Mouse (Mus musculus): ENCODE measurements at regions not wholly inside any gene's neighbourhood (a gene's known extent, or its start where the extent isn't known, plus 50 kb on each side); places are given as distances from the start of the nearest gene placed in this dataset.

- no peaks in the 10 kb centered on the region for H3K4me1 ChIP-seq
- no peak overlapping the region for H3K9ac ChIP-seq
- ATAC-seq (ENCODE audit: insufficient number of reproducible peaks, low FRiP score, low TSS enrichment, low read depth): no peak
- H3K36me3 ChIP-seq: no peaks in the 10 kb centered on the region
- no peak overlapping the region for H3K27ac ChIP-seq
- no peaks in the 10 kb centered on the region for H3K27me3 ChIP-seq
- no peak overlapping the region for H3K4me2 ChIP-seq
- no peaks in the 10 kb centered on the region for H3K9me3 ChIP-seq
- no peak overlapping the region for H3K4me3 ChIP-seq
- WGBS: 91% methylated on average over 2 of the region's 2 CpGs
These were observed 190.3 kb upstream of the Mad2l1 start for GRCm38 (mm10) chr6:66344848-66345247.

GRCm38 (mm10) chr6:66347356-66347755 lies 187.8 kb upstream of the Mad2l1 start:
- Histone ChIP-seq H3K27ac (no peak overlapping the region), H3K36me3 (no peaks in the 10 kb centered on the region), H3K4me2 (no peak overlapping the region), H3K9me3 (no peaks in the 10 kb centered on the region), H3K4me3 (no peak overlapping the region), H3K4me1 (no peaks in the 10 kb centered on the region), H3K27me3 (no peaks in the 10 kb centered on the region), H3K9ac (no peak overlapping the region)
- 92% methylated on average over 2 of the region's 2 CpGs for WGBS
- ATAC-seq (ENCODE audit: insufficient number of reproducible peaks, low FRiP score, low TSS enrichment, low read depth): no peak

GRCm38 (mm10) chr6:66361130-66361529 lies 174.1 kb upstream of the Mad2l1 start:
- Histone ChIP-seq H3K9ac (no peak overlapping the region), H3K9me3 (no peaks in the 10 kb centered on the region), H3K4me3 (no peak overlapping the region), H3K27ac (no peak overlapping the region), H3K4me1 (no peaks in the 10 kb centered on the region), H3K27me3 (no peaks in the 10 kb centered on the region), H3K4me2 (no peak overlapping the region), H3K36me3 (no peaks in the 10 kb centered on the region)
- ATAC-seq (ENCODE audit: insufficient number of reproducible peaks, low FRiP score, low TSS enrichment, low read depth): no peak
- WGBS: 51% methylated on average over 3 of the region's 3 CpGs

DNA sequence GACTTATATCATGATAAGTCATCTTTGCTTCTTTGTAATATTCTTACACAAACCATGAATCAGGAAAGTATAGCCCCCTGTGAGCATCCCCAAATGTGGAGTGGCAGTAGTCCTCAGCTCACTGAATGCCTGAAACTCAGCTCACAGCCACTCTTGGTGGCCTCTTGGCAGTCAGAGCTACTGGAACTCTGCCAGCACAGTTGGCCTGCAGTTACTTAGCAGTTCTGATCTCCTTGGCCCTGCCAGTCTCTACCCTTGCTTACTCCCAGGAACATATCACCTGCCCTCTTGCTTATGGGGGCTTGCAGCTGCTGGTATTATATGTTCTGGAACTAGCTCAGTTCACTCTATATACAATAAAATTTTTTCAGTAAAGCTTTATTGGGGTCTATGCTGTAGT lies 167.9 kb upstream of the Mad2l1 start:
- H3K27ac ChIP-seq: no peak overlapping the region
- no peak overlapping the region for H3K4me3 ChIP-seq
- H3K27me3 ChIP-seq: no peaks in the 10 kb centered on the region
- H3K36me3 ChIP-seq: no peaks in the 10 kb centered on the region
- no peaks in the 10 kb centered on the region for H3K4me1 ChIP-seq
- no peak overlapping the region for H3K9ac ChIP-seq
- H3K9me3 ChIP-seq: no peaks in the 10 kb centered on the region
- no peak overlapping the region for H3K4me2 ChIP-seq
- ATAC-seq (ENCODE audit: insufficient number of reproducible peaks, low FRiP score, low TSS enrichment, low read depth): no peak

DNA sequence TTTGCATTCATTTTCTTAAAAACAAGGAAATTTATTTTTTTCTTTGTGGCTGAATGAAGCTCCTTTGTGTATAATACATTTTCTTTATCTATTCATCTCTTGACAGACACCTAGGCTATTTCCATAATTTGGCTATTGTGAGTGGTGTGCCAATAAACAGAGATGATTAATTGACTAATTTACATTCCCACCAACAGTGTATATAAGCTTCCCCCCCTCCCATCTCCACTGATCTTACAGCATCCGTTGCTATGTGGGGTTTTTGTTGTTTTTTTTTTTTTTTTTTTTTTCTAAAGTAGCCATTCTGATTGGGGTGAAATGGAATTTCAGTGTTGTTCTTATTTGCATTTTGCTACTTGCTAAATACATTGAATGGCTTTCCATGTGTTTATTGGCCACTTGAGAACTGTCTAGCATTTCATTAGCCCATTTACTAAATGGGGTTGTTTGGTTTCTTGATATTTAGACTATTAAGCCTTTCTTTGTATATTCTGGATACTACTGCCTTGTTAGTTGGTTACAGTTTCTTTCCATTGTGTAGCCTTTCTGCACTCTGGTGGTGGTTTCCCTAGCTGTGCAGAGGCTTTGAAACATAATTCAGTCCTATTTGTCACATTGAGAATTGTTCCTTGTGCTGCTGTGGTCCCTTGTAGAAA lies 153.8 kb upstream of the Mad2l1 start:
- no peaks in the 10 kb centered on the region for H3K36me3 ChIP-seq
- no peak for ATAC-seq (ENCODE audit: insufficient number of reproducible peaks, low FRiP score, low TSS enrichment, low read depth)
- no peak overlapping the region for H3K4me2 ChIP-seq
- no peaks in the 10 kb centered on the region; the same call in 1 of the 2 replicates for H3K4me1 ChIP-seq
- H3K27me3 ChIP-seq: no peaks in the 10 kb centered on the region
- no peak overlapping the region for H3K9ac ChIP-seq
- no peaks in the 10 kb centered on the region for H3K9me3 ChIP-seq
- H3K27ac ChIP-seq: no peak overlapping the region
- no peak overlapping the region for H3K4me3 ChIP-seq
- WGBS: 22% methylated on average over 1 of the region's 1 CpGs

GRCm38 (mm10) chr6:66382347-66383010 lies 152.7 kb upstream of the Mad2l1 start:
- Histone ChIP-seq H3K4me2 (no peak overlapping the region), H3K4me3 (no peak overlapping the region), H3K27ac (0 out of 2 replicates have a peak overlapping the region, but pooled peaks have one; percentile 12), H3K27me3 (no peaks in the 10 kb centered on the region), H3K4me1 (no peaks in the 10 kb centered on the region; the same call in 1 of the 2 replicates), H3K36me3 (no peaks in the 10 kb centered on the region), H3K9me3 (no peaks in the 10 kb centered on the region), H3K9ac (no peak overlapping the region)
- 51% methylated on average over 2 of the region's 2 CpGs for WGBS
- ATAC-seq (ENCODE audit: insufficient number of reproducible peaks, low FRiP score, low TSS enrichment, low read depth): 0 out of 2 replicates have a peak, but pooled peaks have one; percentile 55

- Histone ChIP-seq H3K9ac (no peak overlapping the region), H3K36me3 (no peaks in the 10 kb centered on the region), H3K27ac (no peak overlapping the region), H3K27me3 (no peaks in the 10 kb centered on the region), H3K4me1 (no peaks in the 10 kb centered on the region), H3K9me3 (no peaks in the 10 kb centered on the region), H3K4me2 (no peak overlapping the region), H3K4me3 (no peak overlapping the region)
- ATAC-seq (ENCODE audit: insufficient number of reproducible peaks, low FRiP score, low TSS enrichment, low read depth): no peak
- 95% methylated on average over 4 of the region's 4 CpGs for WGBS
These were observed 140.0 kb upstream of the Mad2l1 start for GRCm38 (mm10) chr6:66395147-66395546.

DNA sequence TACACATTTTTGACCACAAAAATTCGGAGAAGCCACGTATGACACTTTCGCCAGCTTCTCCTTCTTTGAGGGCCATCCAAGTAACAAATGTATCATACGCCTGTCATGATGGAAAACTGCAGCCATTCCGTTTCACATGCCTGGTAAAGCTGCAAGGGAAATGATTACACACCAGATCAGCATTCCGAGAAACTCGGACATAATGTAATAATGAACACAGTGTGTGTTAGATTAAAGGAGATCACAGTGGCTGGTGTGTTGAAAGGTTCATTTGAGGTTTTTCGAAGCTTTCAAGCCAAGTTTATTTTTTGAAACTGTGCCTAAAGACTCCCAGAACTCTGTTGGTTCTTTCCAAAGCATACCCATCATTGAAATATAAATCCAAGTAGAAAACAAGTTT lies 137.8 kb upstream of the Mad2l1 start:
- H3K36me3 ChIP-seq: no peaks in the 10 kb centered on the region
- H3K27ac ChIP-seq: no peak overlapping the region
- 0 out of 2 replicates have a peak, but pooled peaks cover 3% of the 10 kb centered on the region for H3K4me1 ChIP-seq
- H3K9ac ChIP-seq: no peak overlapping the region
- no peaks in the 10 kb centered on the region for H3K9me3 ChIP-seq
- H3K4me3 ChIP-seq: no peak overlapping the region
- no peaks in the 10 kb centered on the region for H3K27me3 ChIP-seq
- WGBS: 66% methylated on average over 8 of the region's 8 CpGs
- no peak for ATAC-seq (ENCODE audit: insufficient number of reproducible peaks, low FRiP score, low TSS enrichment, low read depth)
- H3K4me2 ChIP-seq: no peak overlapping the region

- no peaks in the 10 kb centered on the region for H3K9me3 ChIP-seq
These were observed 136.5 kb upstream of the Mad2l1 start for GRCm38 (mm10) chr6:66398674-66399073.

DNA sequence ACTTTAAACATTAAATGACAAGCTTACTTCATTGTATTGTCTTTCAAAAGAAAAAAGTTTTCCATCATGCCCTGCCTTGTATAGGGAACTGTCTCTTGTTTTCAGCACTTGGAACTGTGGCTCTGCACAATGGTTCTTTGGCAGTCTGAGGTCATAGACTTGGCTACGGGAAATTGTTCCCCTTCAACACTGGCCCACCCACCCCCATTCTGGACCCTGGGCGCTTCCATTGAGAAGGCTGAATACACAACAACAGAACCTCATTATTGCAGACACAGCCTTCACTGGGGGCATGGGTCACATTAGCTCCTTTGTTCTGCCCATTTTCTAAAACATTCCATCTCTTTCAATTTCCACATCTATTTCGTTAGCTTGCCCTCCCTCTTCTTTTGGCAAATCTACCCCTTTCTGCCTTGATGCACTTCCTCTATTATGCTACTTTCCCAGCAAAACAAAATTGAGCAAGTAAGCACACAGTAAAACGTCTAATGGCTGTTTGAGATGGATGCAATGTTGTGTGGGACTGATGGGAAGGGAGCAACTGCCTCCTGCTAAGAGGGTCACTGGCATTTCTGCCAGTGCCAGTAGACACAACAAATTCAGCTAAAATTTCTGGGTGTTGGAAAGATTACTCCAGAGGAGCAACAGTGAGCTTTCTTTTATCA lies 136.0 kb upstream of the Mad2l1 start:
- Histone ChIP-seq H3K36me3 (no peaks in the 10 kb centered on the region), H3K4me1 (0 out of 2 replicates have a peak, but pooled peaks cover 3% of the 10 kb centered on the region), H3K27ac (no peak overlapping the region), H3K4me3 (no peak overlapping the region), H3K9me3 (no peaks in the 10 kb centered on the region), H3K9ac (no peak overlapping the region), H3K27me3 (no peaks in the 10 kb centered on the region), H3K4me2 (no peak overlapping the region)
- 69% methylated on average over 4 of the region's 4 CpGs for WGBS
- ATAC-seq (ENCODE audit: insufficient number of reproducible peaks, low FRiP score, low TSS enrichment, low read depth): no peak

More at GRCm38 (mm10) chr6:66398674-66399073, 136.5 kb upstream of the Mad2l1 start:
- WGBS: 90% methylated on average over 3 of the region's 3 CpGs
- Histone ChIP-seq H3K36me3 (no peaks in the 10 kb centered on the region), H3K27ac (no peak overlapping the region), H3K9ac (no peak overlapping the region), H3K4me2 (no peak overlapping the region), H3K4me3 (no peak overlapping the region), H3K4me1 (0 out of 2 replicates have a peak, but pooled peaks cover 3% of the 10 kb centered on the region), H3K27me3 (no peaks in the 10 kb centered on the region)
- no peak for ATAC-seq (ENCODE audit: insufficient number of reproducible peaks, low FRiP score, low TSS enrichment, low read depth)

- peak overlapping the region; percentile 24; the same call in 1 of the 2 replicates for H3K27ac ChIP-seq
- no peak overlapping the region for H3K9ac ChIP-seq
- no peak overlapping the region for H3K4me3 ChIP-seq
- no peaks in the 10 kb centered on the region for H3K9me3 ChIP-seq
- H3K36me3 ChIP-seq: no peaks in the 10 kb centered on the region
- ATAC-seq (ENCODE audit: insufficient number of reproducible peaks, low FRiP score, low TSS enrichment, low read depth): no peak
- no peaks in the 10 kb centered on the region for H3K27me3 ChIP-seq
- 0 out of 2 replicates have a peak, but pooled peaks cover 3% of the 10 kb centered on the region for H3K4me1 ChIP-seq
- H3K4me2 ChIP-seq: no peak overlapping the region
- WGBS: 37% methylated on average over 5 of the region's 5 CpGs
These were observed 133.7 kb upstream of the Mad2l1 start for GRCm38 (mm10) chr6:66401468-66401867.

DNA sequence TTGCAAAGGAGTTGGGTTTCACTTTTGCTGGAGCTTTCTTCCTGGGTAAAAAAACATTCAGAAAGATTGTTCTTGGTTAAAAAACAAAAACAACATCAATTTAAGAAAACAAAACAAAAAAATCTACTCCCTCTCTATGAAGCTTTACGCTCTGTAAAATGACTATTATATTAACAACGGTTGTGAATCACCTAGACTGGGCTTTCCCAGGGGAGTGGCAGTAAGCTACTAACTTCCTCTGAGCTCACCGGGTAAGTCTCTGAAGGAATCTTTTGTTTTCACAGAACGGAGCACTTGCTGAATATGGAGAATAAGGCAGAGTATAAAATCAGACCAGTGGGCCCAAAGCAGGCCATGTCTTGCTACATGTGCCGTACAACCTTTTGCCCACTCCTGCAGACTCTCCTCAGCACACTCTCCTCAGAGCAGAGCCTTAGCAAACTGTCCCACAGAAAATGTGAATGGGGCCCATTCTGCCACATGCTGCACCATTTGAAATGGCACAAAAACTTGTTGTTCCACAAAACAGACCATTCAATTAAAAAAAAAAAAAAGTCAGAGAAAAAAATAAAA lies 133.2 kb upstream of the Mad2l1 start:
- Histone ChIP-seq H3K9me3 (no peaks in the 10 kb centered on the region), H3K9ac (no peak overlapping the region), H3K4me2 (no peak overlapping the region), H3K36me3 (no peaks in the 10 kb centered on the region), H3K27me3 (no peaks in the 10 kb centered on the region), H3K4me3 (no peak overlapping the region), H3K27ac (peak overlapping the region; percentile 24; the same call in 1 of the 2 replicates), H3K4me1 (0 out of 2 replicates have a peak, but pooled peaks cover 3% of the 10 kb centered on the region)
- 36% methylated on average over 5 of the region's 5 CpGs for WGBS
- no peak for ATAC-seq (ENCODE audit: insufficient number of reproducible peaks, low FRiP score, low TSS enrichment, low read depth)

Data from limb, embryonic 15.5 days (tissue).